Mouse (Mus musculus): ENCODE measurements around the gene Fuca2.

DNA sequence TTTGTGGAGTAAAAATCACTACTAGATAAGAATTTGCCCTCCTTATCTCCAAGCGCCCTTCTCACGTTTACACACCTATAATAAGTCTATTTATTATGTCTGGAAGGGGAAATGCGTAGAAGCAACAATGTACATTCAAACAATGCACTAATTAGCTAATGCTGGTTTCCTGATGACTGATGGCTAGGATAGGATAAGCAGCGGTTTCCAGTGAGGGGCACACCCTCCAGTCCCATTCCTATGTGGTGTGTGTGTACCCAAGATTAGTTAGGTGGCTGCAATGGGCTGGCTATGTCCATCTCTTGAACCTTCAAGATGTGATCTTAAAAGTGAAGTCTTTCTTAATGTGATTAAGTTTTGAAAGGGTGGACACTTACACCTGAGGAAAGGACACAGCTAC, 22.5 kb downstream of the Fuca2 start:
- TF ChIP-seq CTCF (IDR thresholded peaks at IDR 0.05; ENCODE audit: extremely low read depth, insufficient read depth, low read length) (no peak), POLR2A (IDR thresholded peaks at IDR 0.05; ENCODE audit: extremely low read depth, insufficient read depth, low read length) (no peak)
